Mouse (Mus musculus): ENCODE measurements at regions not wholly inside any gene's neighbourhood (a gene's known extent, or its start where the extent isn't known, plus 50 kb on each side); places are given as distances from the start of the nearest gene placed in this dataset.

- DNase-seq (ENCODE audit: low spot score) (no peak), ATAC-seq (replicated peaks; ENCODE audit: low FRiP score) (no peak)
- Histone ChIP-seq H3K4me1 (replicated peaks; ENCODE audit: control insufficient read depth, insufficient read depth, low read length) (no peaks in the 10 kb centered on the region), H3K9me3 (ENCODE audit: control insufficient read depth, low read length) (no peaks in the 10 kb centered on the region), H3K27ac (ENCODE audit: low read depth, low read length) (no peak overlapping the region), H3K36me3 (ENCODE audit: control insufficient read depth, insufficient read depth, low read length) (no peaks in the 10 kb centered on the region), H3K4me2 (no peak overlapping the region), H3K27me3 (replicated peaks; ENCODE audit: control insufficient read depth, insufficient read depth, low read length) (no peaks in the 10 kb centered on the region), H3K4me3 (ENCODE audit: low read depth, low read length) (no peak overlapping the region), H3K9ac (ENCODE audit: low read depth, low read length) (no peak overlapping the region)
- whole genome bisulfite sequencing = 87% methylated on average over 6 of the region's 6 CpGs
Measured at GRCm38 (mm10) chr17:88165811-88166210, 100.7 kb upstream of the Fbxo11 start.

- Histone ChIP-seq H3K4me1 (replicated peaks; ENCODE audit: control insufficient read depth, insufficient read depth, low read length) (no peaks in the 10 kb centered on the region), H3K27me3 (replicated peaks; ENCODE audit: control insufficient read depth, insufficient read depth, low read length) (no peaks in the 10 kb centered on the region), H3K4me3 (ENCODE audit: low read depth, low read length) (no peak overlapping the region), H3K9ac (ENCODE audit: low read depth, low read length) (no peak overlapping the region), H3K9me3 (ENCODE audit: control insufficient read depth, low read length) (no peaks in the 10 kb centered on the region), H3K36me3 (ENCODE audit: control insufficient read depth, insufficient read depth, low read length) (no peaks in the 10 kb centered on the region), H3K4me2 (no peak overlapping the region), H3K27ac (ENCODE audit: low read depth, low read length) (no peak overlapping the region)
- 77% methylated on average over 8 of the region's 8 CpGs for WGBS
- ATAC-seq (replicated peaks; ENCODE audit: low FRiP score) (no peak), DNase-seq (ENCODE audit: low spot score) (no peak)
Measured at GRCm38 (mm10) chr17:88168262-88169096, 103.4 kb upstream of the Fbxo11 start.

GRCm38 (mm10) chr17:88171606-88172005 is 106.5 kb upstream of the Fbxo11 start:
- Histone ChIP-seq H3K4me2 (no peak overlapping the region), H3K27ac (ENCODE audit: low read depth, low read length) (no peak overlapping the region), H3K4me3 (ENCODE audit: low read depth, low read length) (no peak overlapping the region), H3K9me3 (ENCODE audit: control insufficient read depth, low read length) (no peaks in the 10 kb centered on the region), H3K4me1 (replicated peaks; ENCODE audit: control insufficient read depth, insufficient read depth, low read length) (no peaks in the 10 kb centered on the region), H3K27me3 (replicated peaks; ENCODE audit: control insufficient read depth, insufficient read depth, low read length) (no peaks in the 10 kb centered on the region), H3K36me3 (ENCODE audit: control insufficient read depth, insufficient read depth, low read length) (no peaks in the 10 kb centered on the region), H3K9ac (ENCODE audit: low read depth, low read length) (no peak overlapping the region)
- WGBS = 76% methylated on average over 3 of the region's 3 CpGs
- DNase-seq (ENCODE audit: low spot score) (no peak), ATAC-seq (replicated peaks; ENCODE audit: low FRiP score) (no peak)

DNA sequence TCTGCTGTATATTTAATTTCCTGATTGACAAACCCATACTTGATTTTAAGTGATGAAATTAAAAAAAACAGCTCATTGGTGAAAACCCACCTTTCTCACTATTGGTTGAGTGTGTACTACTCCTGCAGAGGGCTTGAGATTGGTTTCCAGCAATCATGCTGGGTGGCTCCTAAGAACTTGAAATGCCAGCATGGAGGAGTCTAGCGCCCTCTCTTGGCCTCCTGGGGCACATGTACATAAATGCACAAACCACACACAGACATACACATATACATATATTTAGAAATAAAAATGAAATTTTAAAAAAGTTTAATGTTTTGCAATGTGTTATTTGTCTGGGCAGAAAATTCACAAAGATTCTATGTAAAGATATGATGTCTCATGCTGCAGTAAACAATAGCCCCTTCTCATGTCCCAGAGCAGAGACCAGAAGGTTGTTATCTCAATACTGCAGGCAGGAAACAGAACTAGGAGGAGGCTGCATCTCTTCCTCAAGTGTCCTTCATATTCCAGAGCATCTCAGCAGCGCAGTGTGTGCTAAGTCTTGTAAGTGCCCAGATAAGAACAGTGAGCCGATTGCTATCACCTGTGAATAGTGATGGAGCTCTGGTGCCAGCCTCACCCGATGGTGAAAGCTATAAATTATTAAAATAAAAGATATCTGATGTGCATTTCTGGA is 108.4 kb upstream of the Fbxo11 start:
- Histone ChIP-seq H3K27me3 (replicated peaks; ENCODE audit: control insufficient read depth, insufficient read depth, low read length) (no peaks in the 10 kb centered on the region), H3K27ac (ENCODE audit: low read depth, low read length) (no peak overlapping the region), H3K9ac (ENCODE audit: low read depth, low read length) (no peak overlapping the region), H3K4me3 (ENCODE audit: low read depth, low read length) (no peak overlapping the region), H3K36me3 (ENCODE audit: control insufficient read depth, insufficient read depth, low read length) (no peaks in the 10 kb centered on the region), H3K9me3 (ENCODE audit: control insufficient read depth, low read length) (no peaks in the 10 kb centered on the region), H3K4me1 (replicated peaks; ENCODE audit: control insufficient read depth, insufficient read depth, low read length) (no peaks in the 10 kb centered on the region), H3K4me2 (no peak overlapping the region)
- no peak for DNase-seq (ENCODE audit: low spot score)
- ATAC-seq (replicated peaks; ENCODE audit: low FRiP score) = no peak; the same call in 1 of the 2 replicates
- WGBS = 39% methylated on average over 4 of the region's 4 CpGs

- H3K9ac ChIP-seq (ENCODE audit: low read depth, low read length) = no peak overlapping the region
- ATAC-seq (replicated peaks; ENCODE audit: low FRiP score) = no peak
- H3K36me3 ChIP-seq (ENCODE audit: control insufficient read depth, insufficient read depth, low read length) = no peaks in the 10 kb centered on the region
- no peak for DNase-seq (ENCODE audit: low spot score)
- H3K9me3 ChIP-seq (ENCODE audit: control insufficient read depth, low read length) = no peaks in the 10 kb centered on the region
- no peaks in the 10 kb centered on the region for H3K27me3 ChIP-seq (replicated peaks; ENCODE audit: control insufficient read depth, insufficient read depth, low read length)
- no peaks in the 10 kb centered on the region for H3K4me1 ChIP-seq (replicated peaks; ENCODE audit: control insufficient read depth, insufficient read depth, low read length)
- H3K27ac ChIP-seq (ENCODE audit: low read depth, low read length) = no peak overlapping the region
- H3K4me3 ChIP-seq (ENCODE audit: low read depth, low read length) = no peak overlapping the region
- H3K4me2 ChIP-seq = no peak overlapping the region
- 81% methylated on average over 10 of the region's 10 CpGs for WGBS
Measured at GRCm38 (mm10) chr17:88174242-88174679, 109.2 kb upstream of the Fbxo11 start.

DNA sequence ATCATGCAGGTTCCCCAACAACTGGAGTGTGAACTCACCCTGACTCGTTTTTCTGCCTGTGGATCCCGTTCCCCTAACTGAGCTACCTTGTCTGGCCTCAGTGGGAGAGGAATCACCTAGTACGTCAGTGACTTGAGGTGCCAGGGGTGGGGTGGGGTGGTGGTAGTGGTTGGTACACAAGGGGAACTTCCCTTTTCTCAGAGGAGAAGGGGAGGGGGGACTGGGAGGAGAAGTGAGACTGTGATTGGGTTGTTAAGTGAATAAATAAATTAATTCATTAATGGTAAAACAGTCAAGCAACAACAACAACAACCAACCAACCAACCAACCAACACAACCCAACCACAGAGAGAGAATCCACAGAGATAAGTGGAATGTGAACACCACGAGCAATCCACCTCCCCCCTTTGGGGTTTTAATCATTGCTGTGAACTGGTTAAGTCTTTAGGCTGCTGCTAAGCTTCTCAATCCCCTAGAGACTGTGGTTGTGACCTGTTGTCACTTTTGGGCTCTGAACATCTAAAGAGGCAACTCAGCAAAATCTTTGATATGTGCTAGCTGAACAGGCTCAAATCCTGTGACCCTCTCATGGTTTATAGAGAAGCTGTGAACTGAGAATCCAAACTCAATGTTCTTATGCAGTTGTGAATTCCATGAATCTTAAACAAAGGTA is 111.0 kb upstream of the Fbxo11 start:
- no peaks in the 10 kb centered on the region for H3K36me3 ChIP-seq (ENCODE audit: control insufficient read depth, insufficient read depth, low read length)
- no peaks in the 10 kb centered on the region for H3K27me3 ChIP-seq (replicated peaks; ENCODE audit: control insufficient read depth, insufficient read depth, low read length)
- no peaks in the 10 kb centered on the region for H3K4me1 ChIP-seq (replicated peaks; ENCODE audit: control insufficient read depth, insufficient read depth, low read length)
- H3K9ac ChIP-seq (ENCODE audit: low read depth, low read length) = no peak overlapping the region
- H3K4me2 ChIP-seq = no peak overlapping the region
- H3K4me3 ChIP-seq (ENCODE audit: low read depth, low read length) = no peak overlapping the region
- DNase-seq (ENCODE audit: low spot score) (no peak), ATAC-seq (replicated peaks; ENCODE audit: low FRiP score) (no peak)
- WGBS = 53% methylated on average over 4 of the region's 4 CpGs
- no peak overlapping the region for H3K27ac ChIP-seq (ENCODE audit: low read depth, low read length)
- no peaks in the 10 kb centered on the region for H3K9me3 ChIP-seq (ENCODE audit: control insufficient read depth, low read length)

DNA sequence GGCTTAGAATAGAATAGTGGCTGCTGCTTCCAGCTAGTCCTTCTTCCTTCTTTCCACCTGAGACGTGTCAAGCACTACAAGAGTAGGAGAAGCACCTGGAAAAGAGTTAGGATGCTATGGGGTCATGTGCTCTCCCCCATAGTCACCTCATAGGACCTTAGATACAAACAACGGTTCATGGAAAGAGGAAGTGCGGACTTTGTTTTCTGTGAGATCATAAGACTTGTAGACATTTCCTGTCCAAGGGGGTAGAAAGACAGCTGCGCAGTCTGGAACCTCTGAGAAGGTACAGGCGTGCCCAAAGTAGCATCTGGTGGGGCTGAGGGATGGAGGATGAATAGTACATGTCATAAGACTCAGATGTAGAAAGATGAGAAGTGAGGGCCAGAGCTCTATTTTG is 125.6 kb upstream of the Fbxo11 start:
- H3K4me2 ChIP-seq = no peak overlapping the region
- no peaks in the 10 kb centered on the region for H3K4me1 ChIP-seq (replicated peaks; ENCODE audit: control insufficient read depth, insufficient read depth, low read length)
- H3K4me3 ChIP-seq (ENCODE audit: low read depth, low read length) = no peak overlapping the region
- H3K9ac ChIP-seq (ENCODE audit: low read depth, low read length) = no peak overlapping the region
- WGBS = 59% methylated on average over 5 of the region's 5 CpGs
- no peaks in the 10 kb centered on the region for H3K9me3 ChIP-seq (ENCODE audit: control insufficient read depth, low read length)
- no peaks in the 10 kb centered on the region for H3K27me3 ChIP-seq (replicated peaks; ENCODE audit: control insufficient read depth, insufficient read depth, low read length)
- ATAC-seq (replicated peaks; ENCODE audit: low FRiP score) = no peak
- no peaks in the 10 kb centered on the region for H3K36me3 ChIP-seq (ENCODE audit: control insufficient read depth, insufficient read depth, low read length)
- no peak overlapping the region for H3K27ac ChIP-seq (ENCODE audit: low read depth, low read length)
- no peak for DNase-seq (ENCODE audit: low spot score)

DNA sequence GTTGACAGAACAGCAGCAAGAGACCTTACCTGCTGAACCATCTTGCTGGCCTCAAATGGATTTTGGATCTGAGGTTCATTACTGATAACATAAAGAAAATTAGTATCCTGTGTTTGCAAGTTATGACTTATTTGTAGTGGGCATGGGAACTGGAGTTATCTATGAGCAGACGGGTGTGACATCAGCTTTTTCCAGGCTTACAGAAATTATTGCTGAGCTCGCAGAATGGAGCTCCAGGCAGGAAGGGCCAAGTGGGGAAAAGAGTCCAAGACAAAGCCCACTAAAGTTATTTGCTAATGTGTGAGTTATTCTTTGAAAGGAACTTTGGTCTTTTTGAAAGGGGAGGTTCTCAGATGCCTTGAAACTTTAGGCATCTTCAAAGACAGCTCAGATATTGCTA is 126.4 kb upstream of the Fbxo11 start:
- Histone ChIP-seq H3K4me2 (no peak overlapping the region), H3K36me3 (ENCODE audit: control insufficient read depth, insufficient read depth, low read length) (no peaks in the 10 kb centered on the region), H3K4me1 (replicated peaks; ENCODE audit: control insufficient read depth, insufficient read depth, low read length) (no peaks in the 10 kb centered on the region), H3K27ac (ENCODE audit: low read depth, low read length) (no peak overlapping the region), H3K4me3 (ENCODE audit: low read depth, low read length) (no peak overlapping the region), H3K9ac (ENCODE audit: low read depth, low read length) (no peak overlapping the region), H3K9me3 (ENCODE audit: control insufficient read depth, low read length) (no peaks in the 10 kb centered on the region), H3K27me3 (replicated peaks; ENCODE audit: control insufficient read depth, insufficient read depth, low read length) (no peaks in the 10 kb centered on the region)
- DNase-seq (ENCODE audit: low spot score) = no peak
- WGBS = 78% methylated on average over 2 of the region's 2 CpGs
- ATAC-seq (replicated peaks; ENCODE audit: low FRiP score) = no peak
